Mouse (Mus musculus): ENCODE data around the gene Neurl3. TPM values are rescaled to one million over a fixed set of nuclear protein-coding genes. Genes with fewer than 3 reads are reported as not detected.

Neurl3 gene
- total and polyA plus RNA-seq, 3 experiments: 0.08 to 0.09 (median 0.08) TPM

DNA sequence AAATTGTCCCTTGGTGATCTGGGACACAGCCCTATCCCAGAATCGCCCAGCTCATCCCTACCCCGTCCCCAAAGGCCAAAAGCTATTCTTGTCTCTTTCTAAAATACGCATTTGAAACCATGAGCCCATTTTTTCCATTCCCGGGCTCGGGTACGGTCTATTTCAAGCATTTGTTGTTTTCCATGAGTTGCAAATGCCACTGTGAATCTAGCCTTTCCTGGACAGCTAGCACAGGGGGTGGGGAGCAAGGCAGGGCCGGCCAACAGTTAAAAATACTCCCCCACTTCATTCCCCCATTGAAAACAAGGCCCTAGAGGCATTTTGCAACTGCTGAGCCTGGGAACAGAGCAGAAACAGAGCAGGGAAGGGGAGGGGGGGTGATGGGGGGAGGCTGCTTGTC is 30.3 kb upstream of the Neurl3 start:
- dilution Hi-C loops (cut with MboI; ENCODE audit: extremely low pct_ligation_motif_present, extremely low pct_unique_long_range_greater_than_20kb, low sequenced_read_pairs): no loop called here

DNA sequence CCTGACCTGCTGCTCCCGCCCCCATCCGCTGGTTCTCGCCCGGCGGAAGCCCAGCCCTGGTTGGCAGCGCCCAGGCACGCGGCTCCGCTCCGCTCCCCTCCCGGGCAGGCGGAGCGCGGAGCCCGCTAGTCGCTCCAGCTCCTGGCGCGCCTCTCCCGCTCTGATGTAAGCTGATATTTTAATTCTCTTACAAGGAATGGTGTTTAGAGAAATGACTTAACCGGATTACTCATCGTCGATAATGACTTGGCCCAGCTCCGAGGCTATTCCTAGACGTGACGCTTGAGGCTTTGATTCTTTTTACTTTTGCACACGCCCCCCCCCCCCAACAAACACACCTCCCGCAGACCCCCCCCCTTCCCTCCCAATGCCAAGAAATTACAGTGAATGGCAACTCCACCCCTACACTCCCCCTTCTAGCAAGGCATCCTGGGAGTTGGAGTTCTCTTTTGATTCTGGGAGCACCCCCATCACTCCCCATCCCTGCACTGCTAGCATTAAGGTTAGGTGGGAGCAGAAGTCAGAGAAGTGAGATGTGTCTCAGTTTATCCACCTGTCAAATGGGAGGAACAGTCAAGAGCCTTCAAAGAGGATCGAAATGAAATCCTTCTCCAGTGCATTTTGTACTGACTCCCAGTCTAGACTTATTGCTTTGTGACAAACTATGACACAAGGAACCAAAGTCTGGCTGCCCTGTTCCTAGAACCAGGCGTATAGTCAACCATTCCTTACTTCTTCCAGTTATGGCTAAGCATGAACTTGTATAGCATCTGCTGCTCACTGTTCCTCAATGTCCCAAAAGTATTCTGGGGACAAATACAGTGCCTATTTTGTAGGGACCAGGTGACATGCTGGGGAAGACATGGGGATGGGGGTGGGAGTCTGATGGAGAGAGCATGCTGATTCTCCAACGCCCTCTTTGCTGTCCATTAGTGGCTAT is 29.2 kb upstream of the Neurl3 start:
- H3K27ac ChIP-seq (ENCODE audit: insufficient read depth, low read depth): no peak overlapping the region

More for the DNA sequence above, 30.3 kb upstream of the Neurl3 start:
- in situ Hi-C loops (cut with MboI; ENCODE audit: low pct_ligation_motif_present, low pct_unique_long_range_greater_than_20kb, low sequenced_read_pairs): no loop called here
- TF ChIP-seq ZNF384 (IDR thresholded peaks at IDR 0.05; ENCODE audit: low read depth, low read length): no peak
- no peak for TF ChIP-seq CTCF (conservative IDR thresholded peaks at IDR 0.05 in 1 of 2, IDR thresholded peaks at IDR 0.05 in 1 of 2; ENCODE audit: low read depth in 2 of 2, low read length in 2 of 2)
- peak; percentile 75 for TF ChIP-seq IRF4 (IDR thresholded peaks at IDR 0.05; ENCODE audit: low read depth, low read length)
- TF ChIP-seq RCOR1 (conservative IDR thresholded peaks at IDR 0.05; ENCODE audit: low read depth, low read length): no peak
- no peak for TF ChIP-seq E2F4 (IDR thresholded peaks at IDR 0.05; ENCODE audit: insufficient replicate concordance, low read depth, low read length)
- TF ChIP-seq SIN3A (IDR thresholded peaks at IDR 0.05; ENCODE audit: low read length): no peak
- TF ChIP-seq ELF1 (IDR thresholded peaks at IDR 0.05; ENCODE audit: low read depth, low read length): no peak
- TF ChIP-seq MXI1 (IDR thresholded peaks at IDR 0.05; ENCODE audit: low read depth, low read length): no peak
- TF ChIP-seq TCF12 (IDR thresholded peaks at IDR 0.05; ENCODE audit: low read depth, low read length): peak; percentile 41; the same call in 1 of the 2 replicates
- TF ChIP-seq POLR2AphosphoS2 (IDR thresholded peaks at IDR 0.05; ENCODE audit: low read depth, low read length): no peak
- TF ChIP-seq USF2 (conservative IDR thresholded peaks at IDR 0.05; ENCODE audit: low read depth, low read length): no peak
- no peak for TF ChIP-seq UBTF (IDR thresholded peaks at IDR 0.05; ENCODE audit: low read depth, low read length)
- no peak for TF ChIP-seq NRF1 (IDR thresholded peaks at IDR 0.05; ENCODE audit: low read depth, low read length)
- TF ChIP-seq BHLHE40 (IDR thresholded peaks at IDR 0.05; ENCODE audit: low read depth, low read length): peak; percentile 62
- TF ChIP-seq ZKSCAN1 (IDR thresholded peaks at IDR 0.05; ENCODE audit: borderline replicate concordance, low read depth, low read length): no peak
- TF ChIP-seq MAX (IDR thresholded peaks at IDR 0.05; ENCODE audit: low read length): no peak
- no peak for TF ChIP-seq MYC (IDR thresholded peaks at IDR 0.05; ENCODE audit: low read depth, low read length)
- TF ChIP-seq ETS1 (conservative IDR thresholded peaks at IDR 0.05; ENCODE audit: low read depth, low read length): peak; percentile 82
- TF ChIP-seq PAX5 (IDR thresholded peaks at IDR 0.05; ENCODE audit: low read length): no peak
- no peak for TF ChIP-seq NELFE (IDR thresholded peaks at IDR 0.05; ENCODE audit: low read depth, low read length)
- TF ChIP-seq MAFK (IDR thresholded peaks at IDR 0.05; ENCODE audit: insufficient replicate concordance, low read length): no peak
- no peak for TF ChIP-seq HCFC1 (IDR thresholded peaks at IDR 0.05; ENCODE audit: low read depth, low read length)
- peak; percentile 66; the same call in 1 of the 2 replicates for TF ChIP-seq MAZ (IDR thresholded peaks at IDR 0.05; ENCODE audit: low read depth, low read length)
- TF ChIP-seq USF1 (IDR thresholded peaks at IDR 0.05; ENCODE audit: low read depth, low read length): no peak
- no peak for TF ChIP-seq KAT2A (IDR thresholded peaks at IDR 0.05; ENCODE audit: insufficient replicate concordance, low read length)
- no peak for TF ChIP-seq CHD1 (IDR thresholded peaks at IDR 0.05; ENCODE audit: low read depth, low read length)
- peak; percentile 67 for TF ChIP-seq JUN (IDR thresholded peaks at IDR 0.05; ENCODE audit: insufficient read depth, low read depth, low read length)
- TF ChIP-seq TBP (conservative IDR thresholded peaks at IDR 0.05; ENCODE audit: low read depth, low read length): no peak
- no peak for TF ChIP-seq RAD21 (IDR thresholded peaks at IDR 0.05; ENCODE audit: low read depth, low read length)
- TF ChIP-seq CHD2 (IDR thresholded peaks at IDR 0.05; ENCODE audit: low read length): no peak; the same call in 1 of the 2 replicates
- no peak for TF ChIP-seq GABPA (IDR thresholded peaks at IDR 0.05; ENCODE audit: insufficient replicate concordance, low read depth, low read length)
- TF ChIP-seq SMC3 (IDR thresholded peaks at IDR 0.05; ENCODE audit: low read depth, low read length): no peak
- no peak for TF ChIP-seq ZC3H11A (IDR thresholded peaks at IDR 0.05; ENCODE audit: low read depth, low read length)
- TF ChIP-seq POLR2A (IDR thresholded peaks at IDR 0.05; ENCODE audit: low read depth, low read length): no peak
- TF ChIP-seq ZMIZ1 (IDR thresholded peaks at IDR 0.05; ENCODE audit: low read depth, low read length): no peak
- TF ChIP-seq JUND (conservative IDR thresholded peaks at IDR 0.05; ENCODE audit: low read depth, low read length): peak; percentile 60; the same call in 1 of the 2 replicates
- TF ChIP-seq MEF2A (IDR thresholded peaks at IDR 0.05; ENCODE audit: borderline replicate concordance, low read depth, low read length): peak; percentile 98
- peak; percentile 71 for TF ChIP-seq EP300 (IDR thresholded peaks at IDR 0.05; ENCODE audit: low read length)
- DNase-seq (ENCODE audit: extremely low read depth): no peak
- H3K27ac ChIP-seq (ENCODE audit: insufficient read depth, low read depth): no peak overlapping the region
- H3K36me3 ChIP-seq (replicated peaks in 1 of 2; ENCODE audit: control insufficient read depth in 1 of 2, insufficient read depth in 1 of 2, low read length in 1 of 2): peaks cover 0 to 4% of the 10 kb centered on the region in 2 experiments
- 0 out of 2 replicates have a peak overlapping the region, but pooled peaks have one; percentile 34 for H3K4me2 ChIP-seq (ENCODE audit: insufficient read depth, low read depth, poor library complexity, severe bottlenecking)
- peaks cover 24% of the 10 kb centered on the region for H3K27me3 ChIP-seq (replicated peaks)
- peaks cover 32 to 78% of the 10 kb centered on the region in 2 experiments for H3K4me1 ChIP-seq (ENCODE audit: control insufficient read depth in 1 of 2, insufficient read depth in 2 of 2)
- H3K4me3 ChIP-seq (replicated peaks in 1 of 3; ENCODE audit: low read depth in 2 of 3, low read length in 2 of 3, poor library complexity in 1 of 3): no peak overlapping the region
- H3K9ac ChIP-seq (ENCODE audit: insufficient read depth, low read depth): no peak overlapping the region
- H3K79me2 ChIP-seq (replicated peaks; ENCODE audit: control insufficient read depth, extremely low read depth, insufficient read depth, poor library complexity, severe bottlenecking): peaks cover under 1% of the 10 kb centered on the region; the same call in 1 of the 2 replicates
- no peaks in the 10 kb centered on the region for H3K9me3 ChIP-seq (replicated peaks; ENCODE audit: low read length)

More for the DNA sequence above, 29.2 kb upstream of the Neurl3 start:
- Histone ChIP-seq H3K36me3 (replicated peaks in 1 of 2; ENCODE audit: control insufficient read depth in 1 of 2, insufficient read depth in 1 of 2, low read length in 1 of 2) (no peaks in the 10 kb centered on the region), H3K4me2 (ENCODE audit: insufficient read depth, low read depth, poor library complexity, severe bottlenecking) (no peak overlapping the region), H3K79me2 (replicated peaks; ENCODE audit: control insufficient read depth, extremely low read depth, insufficient read depth, poor library complexity, severe bottlenecking) (no peaks in the 10 kb centered on the region; the same call in 1 of the 2 replicates), H3K27me3 (replicated peaks) (peaks cover 29% of the 10 kb centered on the region), H3K9ac (ENCODE audit: insufficient read depth, low read depth) (no peak overlapping the region), H3K4me3 (replicated peaks in 1 of 3; ENCODE audit: low read depth in 2 of 3, low read length in 2 of 3, poor library complexity in 1 of 3) (no peak overlapping the region), H3K4me1 (ENCODE audit: control insufficient read depth in 1 of 2, insufficient read depth in 2 of 2) (peaks cover 27 to 77% of the 10 kb centered on the region in 2 experiments), H3K9me3 (replicated peaks; ENCODE audit: low read length) (no peaks in the 10 kb centered on the region)
- TF ChIP-seq BHLHE40 (IDR thresholded peaks at IDR 0.05; ENCODE audit: low read depth, low read length) (no peak), UBTF (IDR thresholded peaks at IDR 0.05; ENCODE audit: low read depth, low read length) (no peak), RAD21 (IDR thresholded peaks at IDR 0.05; ENCODE audit: low read depth, low read length) (no peak), HCFC1 (IDR thresholded peaks at IDR 0.05; ENCODE audit: low read depth, low read length) (peak; percentile 43), MAZ (IDR thresholded peaks at IDR 0.05; ENCODE audit: low read depth, low read length) (no peak), NELFE (IDR thresholded peaks at IDR 0.05; ENCODE audit: low read depth, low read length) (no peak), PAX5 (IDR thresholded peaks at IDR 0.05; ENCODE audit: low read length) (no peak)
- dilution Hi-C loops (cut with MboI; ENCODE audit: extremely low pct_ligation_motif_present, extremely low pct_unique_long_range_greater_than_20kb, low sequenced_read_pairs) (no loop called here), in situ Hi-C loops (cut with MboI; ENCODE audit: low pct_ligation_motif_present, low pct_unique_long_range_greater_than_20kb, low sequenced_read_pairs) (no loop called here)
- no peak for DNase-seq (ENCODE audit: extremely low read depth)
